Mouse (Mus musculus) embryonic facial prominence, embryonic 13.5 days (tissue): ENCODE data around the gene H2al2a. TPM values are rescaled to one million over a fixed set of nuclear protein-coding genes. Genes with fewer than 3 reads are reported as not detected.

ENCODE experiments used
- ATAC-seq: fragments of 200-750 bp; cut with Nextera tagmentation; 2 replicates; pipeline ENCODE4 v1.8.0; 2017; ENCODE audit warnings: low read depth; ENCODE audit not compliant: insufficient number of reproducible peaks, insufficient read depth, low FRiP score, low TSS enrichment
- H3K27ac ChIP-seq: fragments of 300-500 bp; sonication (generic); 2 replicates; pipeline ENCODE4 v1.5.1; 2015; ENCODE audit warnings: moderate library complexity, mild to moderate bottlenecking, inconsistent platforms
- H3K27me3 ChIP-seq: fragments of 300-500 bp; sonication (generic); 2 replicates; pipeline ENCODE4 v1.6.1; 2015; ENCODE audit warnings: mild to moderate bottlenecking, inconsistent platforms
- H3K36me3 ChIP-seq: fragments of 300-500 bp; sonication (generic); 2 replicates; pipeline ENCODE4 v1.6.1; 2015; ENCODE audit warnings: mild to moderate bottlenecking, inconsistent platforms
- H3K4me1 ChIP-seq: fragments of 300-500 bp; sonication (generic); 2 replicates; pipeline ENCODE4 v1.6.1; 2015; ENCODE audit warnings: inconsistent platforms
- H3K4me2 ChIP-seq: fragments of 300-500 bp; sonication (generic); 2 replicates; pipeline ENCODE4 v1.6.1; 2015; ENCODE audit warnings: moderate library complexity, mild to moderate bottlenecking, inconsistent platforms
- H3K4me3 ChIP-seq: fragments of 300-500 bp; sonication (generic); 2 replicates; pipeline ENCODE4 v1.5.1; 2015; ENCODE audit warnings: mild to moderate bottlenecking, inconsistent platforms
- H3K9ac ChIP-seq: fragments of 300-500 bp; sonication (generic); 2 replicates; pipeline ENCODE4 v1.6.1; 2015; ENCODE audit warnings: mild to moderate bottlenecking, inconsistent platforms
- H3K9me3 ChIP-seq: fragments of 300-500 bp; sonication (generic); 2 replicates; pipeline ENCODE4 v1.6.1; 2016; ENCODE audit warnings: inconsistent platforms
- WGBS: fragments of 180-500 bp; shearing (Covaris S2); methylation state at CpG from one replicate; pipeline ENCODE4 v1.1.7; 2015; ENCODE audit warnings: mixed read lengths; 5-methylcytosine and 5-hydroxymethylcytosine counted together
- polyA plus RNA-seq: library from polyadenylated mRNA; unstranded; fragments of >200 nt; fragmentation: Nextera tagmentation; extraction: Ambion mirVana; gene quantifications from 2 replicates; pipeline ENCODE4 v1.2.1, GENCODE M21; 2015

Gene H2al2a
- polyA plus RNA-seq, 1 experiment from 2014 or later = not detected

GRCm38 (mm10) chr2:18026116-18026947 lies 29.6 kb upstream of the H2al2a start:
- H3K27me3 ChIP-seq = peaks cover 12% of the 10 kb centered on the region; the same call in 1 of the 2 replicates
- ATAC-seq = 0 out of 2 replicates have a peak, but pooled peaks have one; percentile 15
- H3K27ac ChIP-seq = peak overlapping the region; percentile 24; the same call in 1 of the 2 replicates
- WGBS = under 1% methylated on average over 44 of the region's 44 CpGs
- H3K4me3 ChIP-seq = peak overlapping the region; percentile 68
- no peaks in the 10 kb centered on the region for H3K9me3 ChIP-seq
- peak overlapping the region; percentile 93 for H3K9ac ChIP-seq
- H3K36me3 ChIP-seq = no peaks in the 10 kb centered on the region
- H3K4me2 ChIP-seq = peak overlapping the region; percentile 97
- H3K4me1 ChIP-seq = peaks cover 23% of the 10 kb centered on the region

GRCm38 (mm10) chr2:18025781-18026115 lies 29.0 kb upstream of the H2al2a start:
- no peak for ATAC-seq
- WGBS = under 1% methylated on average over 14 of the region's 14 CpGs
- peaks cover 12% of the 10 kb centered on the region; the same call in 1 of the 2 replicates for H3K27me3 ChIP-seq
- peak overlapping the region; percentile 24; the same call in 1 of the 2 replicates for H3K27ac ChIP-seq
- peak overlapping the region; percentile 68 for H3K4me3 ChIP-seq
- H3K4me1 ChIP-seq = peaks cover 18% of the 10 kb centered on the region
- no peaks in the 10 kb centered on the region for H3K36me3 ChIP-seq
- H3K4me2 ChIP-seq = peak overlapping the region; percentile 97
- peak overlapping the region; percentile 93 for H3K9ac ChIP-seq
- no peaks in the 10 kb centered on the region for H3K9me3 ChIP-seq

GRCm38 (mm10) chr2:18025116-18025515 lies 28.4 kb upstream of the H2al2a start:
- ATAC-seq = no peak
- 47% methylated on average over 5 of the region's 5 CpGs for WGBS
- Histone ChIP-seq H3K4me1 (peaks cover 18% of the 10 kb centered on the region), H3K27ac (no peak overlapping the region), H3K4me3 (peak overlapping the region; percentile 68), H3K36me3 (no peaks in the 10 kb centered on the region), H3K9ac (no peak overlapping the region), H3K9me3 (no peaks in the 10 kb centered on the region), H3K4me2 (peak overlapping the region; percentile 97), H3K27me3 (peaks cover 12% of the 10 kb centered on the region; the same call in 1 of the 2 replicates)

GRCm38 (mm10) chr2:18022886-18023285 lies 26.1 kb upstream of the H2al2a start:
- H3K9me3 ChIP-seq = no peaks in the 10 kb centered on the region
- peaks cover 15% of the 10 kb centered on the region for H3K4me1 ChIP-seq
- H3K27me3 ChIP-seq = peaks cover 12% of the 10 kb centered on the region; the same call in 1 of the 2 replicates
- no peaks in the 10 kb centered on the region for H3K36me3 ChIP-seq
- H3K4me2 ChIP-seq = no peak overlapping the region
- ATAC-seq = no peak
- no peak overlapping the region for H3K27ac ChIP-seq
- H3K4me3 ChIP-seq = no peak overlapping the region
- 67% methylated on average over 1 of the region's 1 CpGs for WGBS
- no peak overlapping the region for H3K9ac ChIP-seq

GRCm38 (mm10) chr2:18019122-18019521 lies 22.4 kb upstream of the H2al2a start:
- H3K27ac ChIP-seq = no peak overlapping the region
- peaks cover 6% of the 10 kb centered on the region; the same call in 1 of the 2 replicates for H3K27me3 ChIP-seq
- H3K9ac ChIP-seq = no peak overlapping the region
- no peak overlapping the region for H3K4me3 ChIP-seq
- H3K9me3 ChIP-seq = no peaks in the 10 kb centered on the region
- no peaks in the 10 kb centered on the region for H3K4me1 ChIP-seq
- 84% methylated on average over 1 of the region's 1 CpGs for WGBS
- H3K4me2 ChIP-seq = no peak overlapping the region
- no peaks in the 10 kb centered on the region for H3K36me3 ChIP-seq
- ATAC-seq = no peak

- Histone ChIP-seq H3K4me1 (no peaks in the 10 kb centered on the region), H3K36me3 (no peaks in the 10 kb centered on the region), H3K9me3 (no peaks in the 10 kb centered on the region), H3K27me3 (no peaks in the 10 kb centered on the region), H3K4me2 (no peak overlapping the region), H3K4me3 (no peak overlapping the region), H3K27ac (no peak overlapping the region), H3K9ac (no peak overlapping the region)
- ATAC-seq = no peak
- 94% methylated on average over 6 of the region's 6 CpGs for WGBS
These were observed 20.6 kb upstream of the H2al2a start for GRCm38 (mm10) chr2:18017321-18017720.

GRCm38 (mm10) chr2:18016639-18017038 lies 19.9 kb upstream of the H2al2a start:
- 78% methylated on average over 1 of the region's 1 CpGs for WGBS
- Histone ChIP-seq H3K4me3 (no peak overlapping the region), H3K9me3 (no peaks in the 10 kb centered on the region), H3K27ac (no peak overlapping the region), H3K36me3 (no peaks in the 10 kb centered on the region), H3K27me3 (no peaks in the 10 kb centered on the region), H3K9ac (no peak overlapping the region), H3K4me1 (no peaks in the 10 kb centered on the region), H3K4me2 (no peak overlapping the region)
- ATAC-seq = no peak

- WGBS = 50% methylated on average over 3 of the region's 3 CpGs
- no peak overlapping the region for H3K27ac ChIP-seq
- no peak overlapping the region for H3K4me2 ChIP-seq
- no peak overlapping the region for H3K4me3 ChIP-seq
- H3K36me3 ChIP-seq = no peaks in the 10 kb centered on the region
- H3K9ac ChIP-seq = no peak overlapping the region
- ATAC-seq = no peak
- no peaks in the 10 kb centered on the region for H3K4me1 ChIP-seq
- no peaks in the 10 kb centered on the region for H3K9me3 ChIP-seq
- H3K27me3 ChIP-seq = no peaks in the 10 kb centered on the region
These were observed 18.8 kb upstream of the H2al2a start for GRCm38 (mm10) chr2:18015581-18015980.

GRCm38 (mm10) chr2:18012866-18013265 lies 16.1 kb upstream of the H2al2a start:
- no peak overlapping the region for H3K9ac ChIP-seq
- H3K9me3 ChIP-seq = no peaks in the 10 kb centered on the region
- no peaks in the 10 kb centered on the region for H3K4me1 ChIP-seq
- no peaks in the 10 kb centered on the region for H3K27me3 ChIP-seq
- no peak overlapping the region for H3K4me3 ChIP-seq
- H3K4me2 ChIP-seq = no peak overlapping the region
- 91% methylated on average over 3 of the region's 3 CpGs for WGBS
- no peak for ATAC-seq
- no peaks in the 10 kb centered on the region for H3K36me3 ChIP-seq
- H3K27ac ChIP-seq = no peak overlapping the region

- Histone ChIP-seq H3K27me3 (no peaks in the 10 kb centered on the region), H3K4me2 (no peak overlapping the region), H3K27ac (no peak overlapping the region), H3K4me1 (no peaks in the 10 kb centered on the region), H3K9me3 (no peaks in the 10 kb centered on the region), H3K9ac (no peak overlapping the region), H3K4me3 (no peak overlapping the region), H3K36me3 (no peaks in the 10 kb centered on the region)
- ATAC-seq = no peak
- 79% methylated on average over 6 of the region's 6 CpGs for WGBS
These were observed 14.5 kb upstream of the H2al2a start for GRCm38 (mm10) chr2:18011226-18011625.

GRCm38 (mm10) chr2:18005137-18005536 lies 8.4 kb upstream of the H2al2a start:
- Histone ChIP-seq H3K27me3 (no peaks in the 10 kb centered on the region), H3K4me3 (no peak overlapping the region), H3K27ac (no peak overlapping the region), H3K9me3 (no peaks in the 10 kb centered on the region), H3K36me3 (no peaks in the 10 kb centered on the region), H3K4me2 (no peak overlapping the region), H3K9ac (no peak overlapping the region), H3K4me1 (0 out of 2 replicates have a peak, but pooled peaks cover 6% of the 10 kb centered on the region)
- no peak for ATAC-seq
- 23% methylated on average over 8 of the region's 8 CpGs for WGBS

- Histone ChIP-seq H3K9me3 (no peaks in the 10 kb centered on the region), H3K4me1 (0 out of 2 replicates have a peak, but pooled peaks cover 6% of the 10 kb centered on the region), H3K4me2 (no peak overlapping the region), H3K27me3 (no peaks in the 10 kb centered on the region), H3K4me3 (no peak overlapping the region), H3K9ac (no peak overlapping the region), H3K27ac (no peak overlapping the region), H3K36me3 (no peaks in the 10 kb centered on the region)
- 49% methylated on average over 4 of the region's 4 CpGs for WGBS
- no peak for ATAC-seq
These were observed 7.5 kb upstream of the H2al2a start for GRCm38 (mm10) chr2:18004286-18004685.
